Mouse (Mus musculus) lung, embryonic 14.5 days (tissue): ENCODE data around the gene B4galnt3. TPM values are rescaled to one million over a fixed set of nuclear protein-coding genes. Genes with fewer than 3 reads are reported as not detected.

Experiments
- ATAC-seq: fragments of 200-750 bp; cut with Nextera tagmentation; 2 replicates; pipeline ENCODE4 v1.8.0; 2017; ENCODE audit warnings: mild to moderate bottlenecking, moderate TSS enrichment, moderate library complexity; ENCODE audit not compliant: insufficient read depth
- DNase-seq: peaks from one replicate; pipeline ENCODE4 v3.0.0-alpha.2; 2015
- H3K27ac ChIP-seq: fragments of 300-500 bp; sonication (generic); 2 replicates; pipeline ENCODE4 v1.5.1; 2014; ENCODE audit warnings: low read depth, mild to moderate bottlenecking, moderate library complexity
- H3K27me3 ChIP-seq: fragments of 300-500 bp; sonication (generic); 2 replicates; pipeline ENCODE4 v1.6.1; 2014; ENCODE audit warnings: low read length, control low read depth; ENCODE audit not compliant: insufficient read depth
- H3K36me3 ChIP-seq: fragments of 300-500 bp; sonication (generic); 2 replicates; pipeline ENCODE4 v1.6.1; 2014; ENCODE audit warnings: control low read depth; ENCODE audit not compliant: insufficient read depth
- H3K4me1 ChIP-seq: fragments of 300-500 bp; sonication (generic); 2 replicates; pipeline ENCODE4 v1.6.1; 2014; ENCODE audit warnings: antibody characterized with exemption, control low read depth; ENCODE audit not compliant: insufficient read depth
- H3K4me2 ChIP-seq: fragments of 300-500 bp; sonication (generic); 2 replicates; pipeline ENCODE4 v1.6.1; 2014; ENCODE audit warnings: mild to moderate bottlenecking
- H3K4me3 ChIP-seq: fragments of 300-500 bp; sonication (generic); 2 replicates; pipeline ENCODE4 v1.5.1; 2014; ENCODE audit warnings: low read depth, low read length
- H3K9ac ChIP-seq: fragments of 300-500 bp; sonication (generic); 2 replicates; pipeline ENCODE4 v1.6.1; 2014
- H3K9me3 ChIP-seq: fragments of 300-500 bp; sonication (generic); 2 replicates; pipeline ENCODE4 v1.6.1; 2016; ENCODE audit warnings: low read depth, low read length, control low read depth
- CTCF ChIP-seq: IDR thresholded peaks from 2 replicates; pipeline ENCODE4 v1.5.1; 2016; ENCODE audit warnings: antibody characterized with exemption, low read depth
- WGBS: fragments of 180-500 bp; shearing (Covaris S2); extraction: QIAGEN DNeasy Blood & Tissue Kit; methylation state at CpG from one replicate; pipeline ENCODE4 v1.1.7; 2014; 5-methylcytosine and 5-hydroxymethylcytosine counted together
- polyA plus RNA-seq: library from polyadenylated mRNA; unstranded; fragments of >200 nt; fragmentation: Nextera tagmentation; extraction: Ambion mirVana; gene quantifications from 2 replicates; pipeline ENCODE4 v1.2.1, GENCODE M21; 2014

B4galnt3 gene
- polyA plus RNA-seq, 1 experiment from 2014 or later, result 0.09 TPM

DNA sequence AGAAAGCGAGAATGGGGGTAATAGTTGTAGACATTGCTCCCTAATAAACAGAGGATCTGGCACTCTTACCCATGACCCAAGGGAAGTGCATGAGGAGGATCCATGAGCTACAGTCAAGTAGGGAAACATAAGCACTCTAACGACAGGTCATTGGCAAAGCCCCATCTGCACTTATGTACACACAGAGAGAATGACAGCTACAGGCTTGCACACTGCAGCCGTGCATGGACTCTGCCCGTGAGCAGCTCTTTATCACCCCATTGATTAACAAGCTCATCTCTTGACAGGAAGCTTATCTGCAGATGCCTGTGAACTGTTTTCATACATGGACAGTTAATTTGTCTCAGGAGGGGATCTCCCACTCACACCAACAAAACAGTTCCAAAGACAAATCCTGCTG, 126.8 kb downstream of the B4galnt3 start:
- no peak for TF ChIP-seq CTCF
- DNase-seq, result no peak

DNA sequence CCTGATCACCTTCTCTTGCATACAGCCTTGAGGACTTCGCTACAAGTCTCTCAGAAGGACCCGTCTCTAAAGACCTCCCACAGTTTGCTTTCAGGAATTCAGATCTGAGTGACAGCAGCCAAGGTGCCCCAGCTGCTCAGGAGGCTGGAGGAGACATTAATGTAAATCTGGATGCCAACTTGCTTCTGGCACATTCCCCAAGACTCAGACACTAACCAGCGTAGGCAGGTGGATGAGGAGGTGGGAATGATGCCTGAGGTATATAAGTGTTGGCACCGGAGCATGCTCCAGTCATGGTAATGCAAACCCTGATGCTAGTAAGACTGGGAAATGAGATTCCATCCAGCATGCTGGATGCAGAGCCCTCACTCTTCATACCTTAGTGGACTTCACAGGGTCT, 129.6 kb downstream of the B4galnt3 start:
- WGBS, result 76% methylated on average over 4 of the region's 4 CpGs
- DNase-seq (no peak), ATAC-seq (no peak)
- Histone ChIP-seq H3K9me3 (no peaks in the 10 kb centered on the region), H3K27me3 (no peaks in the 10 kb centered on the region), H3K4me2 (no peak overlapping the region), H3K4me1 (0 out of 2 replicates have a peak, but pooled peaks cover under 1% of the 10 kb centered on the region), H3K27ac (no peak overlapping the region), H3K36me3 (no peaks in the 10 kb centered on the region), H3K9ac (no peak overlapping the region), H3K4me3 (no peak overlapping the region)
- TF ChIP-seq CTCF, result no peak

More for the DNA sequence above, 126.8 kb downstream of the B4galnt3 start:
- Histone ChIP-seq H3K27me3 (no peaks in the 10 kb centered on the region), H3K4me1 (no peaks in the 10 kb centered on the region), H3K9ac (no peak overlapping the region), H3K4me2 (no peak overlapping the region), H3K4me3 (no peak overlapping the region), H3K9me3 (no peaks in the 10 kb centered on the region), H3K27ac (no peak overlapping the region), H3K36me3 (no peaks in the 10 kb centered on the region)
- no peak; the same call in 1 of the 2 replicates for ATAC-seq
- 32% methylated on average over 4 of the region's 4 CpGs for WGBS

DNA sequence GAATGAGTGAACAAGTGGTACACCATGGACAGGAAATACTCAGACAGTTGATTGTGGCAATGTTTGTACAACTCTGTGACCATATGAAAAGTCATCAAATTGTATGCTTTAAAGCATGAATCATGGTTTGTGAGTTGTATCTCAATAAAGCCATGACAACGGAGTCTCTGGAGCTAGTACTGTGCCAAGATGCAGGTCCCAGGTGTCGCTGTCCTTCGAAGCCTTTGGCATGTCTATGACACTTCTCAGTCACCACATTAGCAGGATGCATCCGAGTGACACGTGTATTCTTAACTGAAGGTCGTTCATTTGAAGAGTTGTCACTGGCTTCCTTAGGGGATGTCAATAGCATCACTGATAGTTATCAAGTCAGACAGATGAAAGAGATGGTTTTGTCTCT, 131.4 kb downstream of the B4galnt3 start:
- WGBS, result 56% methylated on average over 6 of the region's 6 CpGs
- DNase-seq, result no peak
- Histone ChIP-seq H3K4me1 (0 out of 2 replicates have a peak, but pooled peaks cover 10% of the 10 kb centered on the region), H3K27me3 (no peaks in the 10 kb centered on the region), H3K27ac (no peak overlapping the region), H3K9me3 (no peaks in the 10 kb centered on the region), H3K9ac (no peak overlapping the region), H3K4me2 (no peak overlapping the region), H3K4me3 (no peak overlapping the region), H3K36me3 (no peaks in the 10 kb centered on the region)
- no peak for ATAC-seq
- TF ChIP-seq CTCF, result no peak

DNA sequence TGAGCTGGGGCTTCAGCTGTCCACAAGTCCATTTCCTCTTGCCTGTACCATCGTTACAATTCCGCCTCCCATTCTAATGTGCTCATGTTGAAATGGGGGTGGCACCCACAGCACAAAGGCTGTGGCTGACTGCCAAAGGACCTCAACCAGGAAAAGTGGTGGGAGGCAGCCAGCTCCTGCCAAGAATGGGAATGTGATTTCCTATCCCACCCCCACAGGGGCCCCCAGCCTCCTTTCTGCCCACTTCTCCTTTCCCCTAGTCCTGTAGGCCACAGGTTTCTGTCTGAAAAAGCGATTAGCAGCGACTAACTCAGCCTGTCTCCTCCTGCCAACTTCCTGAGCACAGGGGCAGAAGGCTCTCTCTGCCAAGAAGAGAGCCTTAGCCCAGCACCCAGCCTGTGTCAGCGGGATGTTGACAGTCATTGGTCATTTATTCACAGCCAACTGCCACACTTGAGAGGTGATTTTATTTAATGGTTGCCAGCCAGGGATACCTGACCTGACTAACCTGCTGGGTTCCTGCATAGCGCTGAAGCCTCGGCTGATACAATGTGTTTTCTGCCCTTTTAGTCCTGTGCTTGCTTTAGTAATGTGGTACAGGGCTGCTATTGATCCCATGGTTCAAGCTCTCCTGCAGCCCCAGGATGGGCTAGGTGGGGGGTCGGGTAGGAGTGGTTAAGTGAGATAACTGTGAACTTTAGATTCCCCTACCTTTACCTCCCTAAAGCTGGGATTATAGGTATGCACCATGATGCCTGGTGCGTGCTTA, 135.0 kb downstream of the B4galnt3 start:
- no peak for TF ChIP-seq CTCF

DNA sequence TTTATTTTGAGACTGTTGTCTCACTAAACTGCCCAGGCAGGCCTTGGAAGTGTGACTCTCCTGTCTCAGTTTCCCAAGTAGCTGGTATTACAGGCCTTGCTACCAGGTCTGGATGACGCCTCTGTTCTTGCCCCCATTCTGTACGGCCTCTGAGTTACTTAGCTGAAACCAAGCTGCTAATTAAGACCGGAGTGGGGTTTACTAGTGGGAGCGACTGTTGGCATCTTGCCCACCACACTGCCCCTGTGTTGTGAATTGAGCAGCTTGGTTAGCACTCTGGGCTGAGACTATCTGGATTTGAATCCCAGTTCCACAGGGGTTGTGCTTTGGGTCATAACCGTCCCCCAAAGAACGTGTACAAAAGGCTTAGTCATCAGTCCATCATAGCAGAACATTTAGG, 136.9 kb downstream of the B4galnt3 start:
- no peaks in the 10 kb centered on the region for H3K9me3 ChIP-seq
- WGBS, result 69% methylated on average over 6 of the region's 6 CpGs

More for the DNA sequence above, 135.0 kb downstream of the B4galnt3 start:
- H3K27me3 ChIP-seq, result no peaks in the 10 kb centered on the region
- WGBS, result 40% methylated on average over 9 of the region's 9 CpGs
- H3K4me3 ChIP-seq, result no peak overlapping the region
- H3K36me3 ChIP-seq, result no peaks in the 10 kb centered on the region
- DNase-seq, result peak; percentile 83
- H3K4me1 ChIP-seq, result 0 out of 2 replicates have a peak, but pooled peaks cover 10% of the 10 kb centered on the region
- H3K9me3 ChIP-seq, result no peaks in the 10 kb centered on the region
- H3K27ac ChIP-seq, result peak overlapping the region; percentile 71
- ATAC-seq, result peak; percentile 75
- H3K9ac ChIP-seq, result no peak overlapping the region
- H3K4me2 ChIP-seq, result no peak overlapping the region

DNA sequence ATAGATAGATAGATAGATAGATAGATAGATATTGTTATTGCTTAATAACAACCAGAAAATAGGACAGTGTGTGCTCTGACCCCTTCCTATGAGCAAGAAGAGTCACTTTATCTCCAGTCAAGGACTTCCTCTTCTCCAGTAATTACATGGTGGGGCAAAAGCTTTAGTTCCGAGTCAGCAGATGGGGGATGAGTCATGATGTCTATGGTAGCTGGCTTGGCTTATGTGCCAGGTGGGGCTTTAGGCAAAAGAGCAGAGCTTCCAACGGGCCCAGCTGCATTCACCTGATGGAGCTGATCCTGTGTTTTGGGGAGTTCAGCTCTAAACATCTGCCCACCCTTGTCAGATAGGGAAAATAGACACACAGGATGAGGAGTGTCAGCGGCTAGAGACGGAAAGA, 138.8 kb downstream of the B4galnt3 start:
- Histone ChIP-seq H3K4me1 (0 out of 2 replicates have a peak, but pooled peaks cover 10% of the 10 kb centered on the region), H3K4me2 (no peak overlapping the region), H3K27ac (no peak overlapping the region), H3K4me3 (no peak overlapping the region), H3K9ac (no peak overlapping the region), H3K36me3 (no peaks in the 10 kb centered on the region), H3K9me3 (no peaks in the 10 kb centered on the region), H3K27me3 (no peaks in the 10 kb centered on the region)
- DNase-seq, result no peak
- TF ChIP-seq CTCF, result no peak
- 80% methylated on average over 4 of the region's 4 CpGs for WGBS
- no peak for ATAC-seq

More for the DNA sequence above, 136.9 kb downstream of the B4galnt3 start:
- ATAC-seq (no peak), DNase-seq (no peak)
- Histone ChIP-seq H3K9ac (no peak overlapping the region), H3K27ac (no peak overlapping the region), H3K36me3 (no peaks in the 10 kb centered on the region), H3K4me2 (no peak overlapping the region), H3K27me3 (no peaks in the 10 kb centered on the region), H3K4me3 (no peak overlapping the region), H3K4me1 (0 out of 2 replicates have a peak, but pooled peaks cover 10% of the 10 kb centered on the region)
- no peak for TF ChIP-seq CTCF

DNA sequence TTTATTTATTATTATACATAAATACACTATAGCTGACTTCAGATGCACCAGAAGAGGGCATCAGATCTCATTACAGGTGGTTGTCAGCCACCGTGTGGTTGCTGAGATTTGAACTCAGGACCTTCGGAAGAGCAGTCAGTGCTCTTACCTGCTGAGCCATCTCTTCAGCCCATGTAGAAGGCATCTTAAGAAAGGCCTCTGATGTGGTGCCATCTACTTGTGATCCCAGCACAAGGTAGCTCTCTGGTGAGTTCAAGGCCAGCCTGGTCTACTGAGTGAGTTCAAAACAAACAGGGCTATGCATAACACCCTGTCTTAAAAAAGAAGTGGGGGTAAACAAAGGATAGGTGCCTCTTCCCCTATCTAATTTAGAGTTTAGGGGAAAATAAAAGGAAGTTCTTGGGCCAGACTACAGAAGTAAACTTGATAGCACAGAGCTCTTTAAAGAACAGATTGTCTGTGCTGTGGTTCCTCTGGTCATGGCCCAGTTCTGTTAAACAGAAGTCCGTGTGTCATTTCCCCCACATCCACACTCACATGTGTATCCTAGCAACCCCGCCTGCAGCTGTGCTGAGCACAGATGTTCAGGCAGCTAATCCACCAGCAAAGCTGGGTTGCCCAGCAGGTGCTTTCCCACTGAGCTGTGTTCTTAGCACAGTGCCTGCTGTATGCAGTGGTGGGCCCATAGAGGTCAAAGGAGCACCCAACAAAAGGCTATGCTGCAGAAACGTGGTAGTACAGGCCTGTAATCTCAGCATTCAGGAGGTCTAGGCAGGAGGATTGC, 139.6 kb downstream of the B4galnt3 start:
- no peaks in the 10 kb centered on the region for H3K27me3 ChIP-seq
- H3K4me1 ChIP-seq, result peaks cover 15% of the 10 kb centered on the region
- DNase-seq (peak; percentile 21), ATAC-seq (no peak)
- no peak overlapping the region for H3K4me3 ChIP-seq
- TF ChIP-seq CTCF, result no peak
- whole genome bisulfite sequencing, result 65% methylated on average over 5 of the region's 5 CpGs
- H3K4me2 ChIP-seq, result no peak overlapping the region
- H3K36me3 ChIP-seq, result no peaks in the 10 kb centered on the region
- H3K9me3 ChIP-seq, result no peaks in the 10 kb centered on the region
- no peak overlapping the region for H3K27ac ChIP-seq
- no peak overlapping the region for H3K9ac ChIP-seq

Other genes with a start within 250 kb of the B4galnt3 start
- gene Ninj2, start 201.2 kb downstream of the B4galnt3 start, polyA plus RNA-seq, result 0.30 and 0.39 TPM in 2 replicates
- gene D330020A13Rik, start 195 bp downstream of the B4galnt3 start, polyA plus RNA-seq, result not detected in 2 replicates
- gene Kdm5a, start 69.6 kb upstream of the B4galnt3 start, polyA plus RNA-seq, result 46.3 and 52.2 TPM in 2 replicates
- gene Ccdc77, start 69.8 kb upstream of the B4galnt3 start, polyA plus RNA-seq, result 24.8 and 26.5 TPM in 2 replicates
- 3.1 and 3.3 TPM in 2 replicates for gene Il17ra, start 168.7 kb upstream of the B4galnt3 start, polyA plus RNA-seq
- gene Tmem121b, start 199.2 kb upstream of the B4galnt3 start, polyA plus RNA-seq, result 0.14 and 0.17 TPM in 2 replicates
- 13.9 and 15.6 TPM in 2 replicates for gene Hdhd5, start 236.8 kb upstream of the B4galnt3 start, polyA plus RNA-seq